Mouse (Mus musculus) C2C12 (cell line): ENCODE measurements at regions not wholly inside any gene's neighbourhood (a gene's known extent, or its start where the extent isn't known, plus 50 kb on each side); places are given as distances from the start of the nearest gene placed in this dataset.

ENCODE experiments used
- CEBPB ChIP-seq: IDR thresholded peaks from one replicate; pipeline ENCODE4 v1.6.1; 2011; ENCODE audit warnings: low read depth, mild to moderate bottlenecking, control low read depth, moderate library complexity
- CTCF ChIP-seq: IDR thresholded peaks from one replicate; pipeline ENCODE4 v1.5.1; 2011; ENCODE audit not compliant: control insufficient read depth, insufficient read depth, insufficient read length
- FOSL1 ChIP-seq: IDR thresholded peaks from one replicate; pipeline ENCODE4 v1.8.0; 2011; ENCODE audit warnings: mild to moderate bottlenecking, low read length; ENCODE audit not compliant: poor library complexity, insufficient read depth, severe bottlenecking
- MAX ChIP-seq: IDR thresholded peaks from one replicate; pipeline ENCODE4 v1.6.1; 2011; ENCODE audit warnings: mild to moderate bottlenecking, control low read depth
- USF1 ChIP-seq: IDR thresholded peaks from one replicate; pipeline ENCODE4 v1.6.1; 2011; ENCODE audit warnings: low read depth, mild to moderate bottlenecking, control low read depth, moderate library complexity

GRCm38 (mm10) chr2:46365428-46366134 lies 1248.4 kb upstream of the Zeb2 start:
- TF ChIP-seq CTCF = no peak
- TF ChIP-seq MAX = no peak
- TF ChIP-seq USF1 = no peak
- TF ChIP-seq CEBPB = no peak
- no peak for TF ChIP-seq FOSL1
